In genomic region chr1:134234455-134235390, GRCm38 (mm10) we compare ENCODE assay signal across 8 mouse cellular contexts. TPM values are rescaled to one million over a fixed set of nuclear protein-coding genes. Genes with fewer than 3 reads are reported as not detected.
DNase-seq lines count a peak whose midpoint lies in the region; ATAC-seq and TF ChIP-seq lines count a peak whose summit lies in the region.

No protein-coding gene starts in this region.

- H3K9me3 ChIP-seq in erythroblast, embryonic 14.5 days (ENCODE audit: control insufficient read depth, low read length) = no peaks in the 10 kb centered on the region
- H3K9me3 ChIP-seq in forebrain, embryonic 14.5 days (replicated peaks; ENCODE audit: control insufficient read depth, low read length) = no peaks in the 10 kb centered on the region
- H3K9me3 ChIP-seq in hindbrain, embryonic 15.5 days = no peaks in the 10 kb centered on the region
- H3K9me3 ChIP-seq in midbrain, embryonic 15.5 days = no peaks in the 10 kb centered on the region

- ATAC-seq in erythroblast, adult 5-6 weeks (replicated peaks; ENCODE audit: low FRiP score, poor library complexity, severe bottlenecking) = no peak
- peak; percentile 46 for ATAC-seq in forebrain, embryonic 14.5 days
- peak; percentile 62 for ATAC-seq in hindbrain, embryonic 15.5 days (ENCODE audit: low FRiP score, low read depth)
- ATAC-seq in midbrain, embryonic 15.5 days (replicated peaks) = peak; percentile 70
- ATAC-seq in erythroid progenitor cell, adult 5-6 weeks (replicated peaks; ENCODE audit: low FRiP score, poor library complexity, severe bottlenecking) = no peak

- H3K36me3 ChIP-seq in erythroblast, embryonic 14.5 days (ENCODE audit: control insufficient read depth) = no peaks in the 10 kb centered on the region
- H3K36me3 ChIP-seq in forebrain, embryonic 14.5 days (ENCODE audit: control insufficient read depth, insufficient read depth, low read length) = no peaks in the 10 kb centered on the region
- H3K36me3 ChIP-seq in hindbrain, embryonic 15.5 days = no peaks in the 10 kb centered on the region
- H3K36me3 ChIP-seq in midbrain, embryonic 15.5 days (replicated peaks) = no peaks in the 10 kb centered on the region

- no peak for TF ChIP-seq POLR2A in brain, embryonic 14.5 days (IDR thresholded peaks at IDR 0.05; ENCODE audit: borderline replicate concordance, extremely low read depth, insufficient read depth, insufficient read length, poor library complexity, severe bottlenecking)

- peaks cover 38% of the 10 kb centered on the region for H3K27me3 ChIP-seq in erythroblast, embryonic 14.5 days (ENCODE audit: control insufficient read depth)
- H3K27me3 ChIP-seq in forebrain, embryonic 14.5 days (replicated peaks; ENCODE audit: control insufficient read depth, insufficient read depth, low read length) = peaks cover 35% of the 10 kb centered on the region
- H3K27me3 ChIP-seq in hindbrain, embryonic 15.5 days = no peaks in the 10 kb centered on the region
- peaks cover 33% of the 10 kb centered on the region for H3K27me3 ChIP-seq in midbrain, embryonic 15.5 days (replicated peaks)

- DNase-seq in brain, embryonic 14.5 days (ENCODE audit: low read depth) = peak; percentile 58
- DNase-seq in forebrain, embryonic 14.5 days (ENCODE audit: low spot score) = peak; percentile 51
- DNase-seq in left cerebral cortex, adult 8-10 months (ENCODE audit: low spot score in 2 of 2) = peak; percentile 63 to 69

- no peak overlapping the region for H3K27ac ChIP-seq in forebrain, embryonic 14.5 days (ENCODE audit: low read depth, low read length)
- H3K27ac ChIP-seq in hindbrain, embryonic 15.5 days (replicated peaks) = peak overlapping the region; percentile 36
- H3K27ac ChIP-seq in midbrain, embryonic 15.5 days = no peak overlapping the region

- H3K9ac ChIP-seq in forebrain, embryonic 14.5 days (ENCODE audit: low read length) = peak overlapping the region; percentile 61
- peak overlapping the region; percentile 55 for H3K9ac ChIP-seq in hindbrain, embryonic 15.5 days
- H3K9ac ChIP-seq in midbrain, embryonic 15.5 days = peak overlapping the region; percentile 45

- peak overlapping the region; percentile 3 for H3K4me3 ChIP-seq in erythroblast, embryonic 14.5 days (replicated peaks)
- H3K4me3 ChIP-seq in forebrain, embryonic 14.5 days (ENCODE audit: low read depth, low read length) = peak overlapping the region; percentile 41
- peak overlapping the region; percentile 50 for H3K4me3 ChIP-seq in hindbrain, embryonic 15.5 days
- peak overlapping the region; percentile 49 for H3K4me3 ChIP-seq in midbrain, embryonic 15.5 days

- H3K4me1 ChIP-seq in erythroblast, embryonic 14.5 days (ENCODE audit: control insufficient read depth) = no peaks in the 10 kb centered on the region
- H3K4me1 ChIP-seq in forebrain, embryonic 14.5 days (ENCODE audit: control insufficient read depth, insufficient read depth, low read length) = peaks cover 8% of the 10 kb centered on the region; the same call in 1 of the 2 replicates
- peaks cover 58% of the 10 kb centered on the region for H3K4me1 ChIP-seq in hindbrain, embryonic 15.5 days (replicated peaks)
- peaks cover 41% of the 10 kb centered on the region for H3K4me1 ChIP-seq in midbrain, embryonic 15.5 days

- peak overlapping the region; percentile 81 for H3K4me2 ChIP-seq in forebrain, embryonic 14.5 days (ENCODE audit: low read length)
- H3K4me2 ChIP-seq in hindbrain, embryonic 15.5 days = peak overlapping the region; percentile 91
- peak overlapping the region; percentile 86 for H3K4me2 ChIP-seq in midbrain, embryonic 15.5 days

- no peak for TF ChIP-seq CTCF in brain, embryonic 14.5 days (IDR thresholded peaks at IDR 0.05; ENCODE audit: borderline replicate concordance, extremely low read depth, insufficient read depth, insufficient read length)

- under 1% methylated on average over 41 of the region's 41 CpGs for WGBS in forebrain, embryonic 14.5 days
- WGBS in hindbrain, embryonic 15.5 days = under 1% methylated on average over 41 of the region's 41 CpGs
- 2% methylated on average over 41 of the region's 41 CpGs for WGBS in midbrain, embryonic 15.5 days

RNA-seq across cellular contexts. Expression of gene Adora1, which starts 0.5 kb away (rescaled TPM):
- polyA plus RNA-seq in erythroblast, embryonic 14.5 days (2012) = not detected in 2 replicates
- total RNA-seq in erythroblast, adult 5-6 weeks (2015; ENCODE audit: low replicate concordance) = not detected in 2 replicates
- total RNA-seq in erythroblast, adult 5-6 weeks (2017; ENCODE audit: low replicate concordance) = not detected in 2 replicates
- 12.9 and 15.2 TPM in 2 replicates for polyA plus RNA-seq in brain, embryonic 14.5 days (2012; rRNA removed)
- 5.4 and 7.1 TPM in 2 replicates for polyA plus RNA-seq in forebrain, embryonic 14.5 days (2014; fragmentation: Nextera tagmentation; extraction: Ambion mirVana)
- polyA plus RNA-seq in hindbrain, embryonic 15.5 days (2015; fragmentation: Nextera tagmentation; extraction: Ambion mirVana) = 22.5 and 26.0 TPM in 2 replicates
- total RNA-seq in left cerebral cortex, adult 8-10 months (2022) = 100 to 1,000 TPM; 153 to 168 (median 165) TPM
- 16.2 and 19.2 TPM in 2 replicates for polyA plus RNA-seq in midbrain, embryonic 15.5 days (2015; fragmentation: Nextera tagmentation; extraction: Ambion mirVana)
- not detected in 2 replicates for total RNA-seq in erythroid progenitor cell, adult 5-6 weeks (2015; ENCODE audit: low replicate concordance)
- not detected in 2 replicates for total RNA-seq in erythroid progenitor cell, adult 5-6 weeks (2017; ENCODE audit: low replicate concordance)

RNA-seq across cellular contexts. Expression of gene Mybph, which starts 41.5 kb away (rescaled TPM):
- polyA plus RNA-seq in erythroblast, embryonic 14.5 days (2012) = not detected in 2 replicates
- not detected in 2 replicates for total RNA-seq in erythroblast, adult 5-6 weeks (2015; ENCODE audit: low replicate concordance)
- not detected in 2 replicates for total RNA-seq in erythroblast, adult 5-6 weeks (2017; ENCODE audit: low replicate concordance)
- 0.98 and 1.4 TPM in 2 replicates for polyA plus RNA-seq in brain, embryonic 14.5 days (2012; rRNA removed)
- polyA plus RNA-seq in forebrain, embryonic 14.5 days (2014; fragmentation: Nextera tagmentation; extraction: Ambion mirVana) = 0.10 TPM in 1 of 2 replicates, not detected in the other
- 0.12 and 0.29 TPM in 2 replicates for polyA plus RNA-seq in hindbrain, embryonic 15.5 days (2015; fragmentation: Nextera tagmentation; extraction: Ambion mirVana)
- total RNA-seq in left cerebral cortex, adult 8-10 months (2022) = under 1 TPM in 3 of 4 experiments, not detected in 1; 0.18 to 0.28 (median 0.20) TPM
- 0.13 and 0.19 TPM in 2 replicates for polyA plus RNA-seq in midbrain, embryonic 15.5 days (2015; fragmentation: Nextera tagmentation; extraction: Ambion mirVana)
- not detected in 2 replicates for total RNA-seq in erythroid progenitor cell, adult 5-6 weeks (2015; ENCODE audit: low replicate concordance)
- 0.39 TPM in 1 of 2 replicates, not detected in the other for total RNA-seq in erythroid progenitor cell, adult 5-6 weeks (2017; ENCODE audit: low replicate concordance)

RNA-seq across cellular contexts. Expression of gene Chil1, which starts 52.7 kb away (rescaled TPM):
- polyA plus RNA-seq in erythroblast, embryonic 14.5 days (2012) = not detected in 2 replicates
- 71.3 and 98.6 TPM in 2 replicates for total RNA-seq in erythroblast, adult 5-6 weeks (2015; ENCODE audit: low replicate concordance)
- 29.3 and 58.3 TPM in 2 replicates for total RNA-seq in erythroblast, adult 5-6 weeks (2017; ENCODE audit: low replicate concordance)
- 2.0 and 2.6 TPM in 2 replicates for polyA plus RNA-seq in brain, embryonic 14.5 days (2012; rRNA removed)
- polyA plus RNA-seq in forebrain, embryonic 14.5 days (2014; fragmentation: Nextera tagmentation; extraction: Ambion mirVana) = 2.5 and 3.7 TPM in 2 replicates
- 1.4 and 2.4 TPM in 2 replicates for polyA plus RNA-seq in hindbrain, embryonic 15.5 days (2015; fragmentation: Nextera tagmentation; extraction: Ambion mirVana)
- total RNA-seq in left cerebral cortex, adult 8-10 months (2022) = 10 to 100 TPM; 15.8 to 28.9 (median 21.5) TPM
- polyA plus RNA-seq in midbrain, embryonic 15.5 days (2015; fragmentation: Nextera tagmentation; extraction: Ambion mirVana) = 1.5 and 3.3 TPM in 2 replicates
- total RNA-seq in erythroid progenitor cell, adult 5-6 weeks (2015; ENCODE audit: low replicate concordance) = 19.3 and 76.8 TPM in 2 replicates
- 13.9 and 22.5 TPM in 2 replicates for total RNA-seq in erythroid progenitor cell, adult 5-6 weeks (2017; ENCODE audit: low replicate concordance)

RNA-seq across cellular contexts. Expression of gene Myog, which starts 55.1 kb away (rescaled TPM):
- polyA plus RNA-seq in erythroblast, embryonic 14.5 days (2012) = not detected in 2 replicates
- not detected in 2 replicates for total RNA-seq in erythroblast, adult 5-6 weeks (2015; ENCODE audit: low replicate concordance)
- total RNA-seq in erythroblast, adult 5-6 weeks (2017; ENCODE audit: low replicate concordance) = not detected in 2 replicates
- polyA plus RNA-seq in brain, embryonic 14.5 days (2012; rRNA removed) = 1.3 and 2.6 TPM in 2 replicates
- not detected in 2 replicates for polyA plus RNA-seq in forebrain, embryonic 14.5 days (2014; fragmentation: Nextera tagmentation; extraction: Ambion mirVana)
- 0.45 TPM in 1 of 2 replicates, not detected in the other for polyA plus RNA-seq in hindbrain, embryonic 15.5 days (2015; fragmentation: Nextera tagmentation; extraction: Ambion mirVana)
- not detected for total RNA-seq in left cerebral cortex, adult 8-10 months (2022)
- 0.10 TPM in 1 of 2 replicates, not detected in the other for polyA plus RNA-seq in midbrain, embryonic 15.5 days (2015; fragmentation: Nextera tagmentation; extraction: Ambion mirVana)
- total RNA-seq in erythroid progenitor cell, adult 5-6 weeks (2015; ENCODE audit: low replicate concordance) = not detected in 2 replicates
- not detected in 2 replicates for total RNA-seq in erythroid progenitor cell, adult 5-6 weeks (2017; ENCODE audit: low replicate concordance)

Comparison
In these comparisons a context has a peak if more than half of its experiments do, and no peak if none do; other contexts are left out.
1. ATAC-seq: peak in forebrain, embryonic 14.5 days (single experiment), hindbrain, embryonic 15.5 days (single experiment) and midbrain, embryonic 15.5 days (single experiment); none in erythroblast, adult 5-6 weeks (single experiment) and erythroid progenitor cell, adult 5-6 weeks (single experiment).
2. Peak in every context shown above with its lines, with median percentiles within 50 percentile points of each other: H3K4me3 ChIP-seq, DNase-seq, H3K4me2 ChIP-seq and H3K9ac ChIP-seq.